Mouse (Mus musculus): ENCODE data around the gene Sh2d1b2. TPM values are rescaled to one million over a fixed set of nuclear protein-coding genes. Genes with fewer than 3 reads are reported as not detected.

Sh2d1b2 gene
- not detected in 2 replicates for polyA plus RNA-seq (2012; rRNA removed)

DNA sequence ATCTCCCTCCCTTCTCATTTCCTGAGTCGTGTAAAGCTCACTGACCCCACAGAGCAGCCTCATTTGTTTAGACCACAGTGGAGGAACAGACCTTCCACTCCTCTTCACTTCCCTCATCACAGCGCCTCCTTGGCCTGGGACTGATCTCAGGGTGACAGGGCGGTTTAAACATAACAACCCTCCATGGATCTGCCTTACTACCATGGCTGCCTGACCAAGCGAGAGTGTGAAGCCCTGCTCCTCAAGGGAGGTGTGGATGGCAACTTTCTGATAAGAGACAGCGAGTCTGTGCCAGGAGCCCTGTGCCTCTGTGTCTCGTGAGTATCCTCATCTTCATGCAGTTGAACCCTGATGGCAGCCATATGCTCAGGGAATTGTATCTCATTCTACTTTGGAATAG lies at the start of gene Sh2d1b2:
Gene Sh2d1b2 (plus strand): TSS at position 62 of the 400 bp plus-strand sequence.

DNA sequence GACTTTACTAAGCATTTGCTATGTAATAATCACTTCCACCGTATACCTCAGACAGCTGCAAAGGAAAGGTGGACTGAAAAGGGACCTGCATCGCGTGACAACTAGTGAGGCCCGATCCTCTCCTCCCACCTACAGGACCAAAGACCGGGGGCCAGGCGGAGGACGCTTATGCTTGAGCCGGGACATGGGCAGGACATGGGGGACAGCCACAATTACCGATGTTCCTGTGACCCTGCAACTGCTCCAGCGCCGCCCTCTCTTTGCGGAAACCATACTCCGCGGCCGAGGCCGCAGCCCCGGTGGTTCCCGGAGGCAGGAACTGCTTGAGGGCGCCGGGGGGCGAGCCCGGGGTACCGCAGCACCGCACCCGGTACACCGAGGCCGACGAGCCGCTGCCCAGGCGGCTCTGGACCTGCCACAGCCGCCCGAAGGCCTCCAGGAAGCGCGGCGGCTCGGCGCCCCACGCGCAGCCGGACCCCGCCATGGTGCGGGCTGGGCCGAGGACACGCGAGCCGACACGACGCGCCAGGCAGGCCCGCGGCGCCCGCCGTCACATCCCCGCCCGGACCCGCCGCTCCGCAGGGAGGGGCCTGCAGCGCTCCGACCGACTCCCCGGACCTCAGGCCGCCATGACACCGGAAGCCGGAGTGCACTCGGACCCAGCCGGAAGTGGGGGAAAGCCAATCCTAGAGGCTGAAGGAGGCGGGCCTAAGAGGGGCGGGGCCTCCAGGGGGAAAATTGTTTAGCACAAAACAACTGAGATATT lies 17.6 kb upstream of the Sh2d1b2 start, which contains the start of gene Uhmk1:
Gene Uhmk1 (minus strand): TSS at position 641 of the 766 bp plus-strand sequence.

DNA sequence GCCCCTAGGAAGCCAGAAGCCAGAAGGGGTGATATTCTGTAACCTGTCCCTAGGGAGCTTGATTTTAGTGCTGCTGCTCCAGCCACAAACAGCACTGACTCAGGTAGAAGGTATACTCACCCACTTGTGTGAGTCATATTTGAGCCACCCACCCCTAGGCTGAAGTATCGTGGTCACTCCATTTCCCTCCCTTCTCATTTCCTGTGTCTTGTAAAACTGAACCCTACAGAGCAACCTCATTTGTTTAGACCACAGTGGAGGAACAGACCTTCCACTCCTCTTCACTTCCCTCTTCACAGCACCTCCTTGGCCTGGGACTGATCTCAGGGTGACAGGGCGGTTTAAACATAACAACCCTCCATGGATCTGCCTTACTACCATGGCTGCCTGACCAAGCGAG lies 44.5 kb downstream of the Sh2d1b2 start, which contains the start of gene Sh2d1b1:
Gene Sh2d1b1 (plus strand): TSS at position 305 of the 400 bp plus-strand sequence.

Other genes starting within 250 kb of the Sh2d1b2 start
- gene Ddr2, start 122.0 kb upstream of the Sh2d1b2 start, polyA plus RNA-seq (2012; rRNA removed): 18.5 and 25.9 TPM in 2 replicates
- gene Uap1, start 57.8 kb upstream of the Sh2d1b2 start, polyA plus RNA-seq (2012; rRNA removed): 9.9 and 11.0 TPM in 2 replicates
- 7.1 and 9.1 TPM in 2 replicates for gene Uhmk1, start 17.4 kb upstream of the Sh2d1b2 start, polyA plus RNA-seq (2012; rRNA removed)
- gene Sh2d1b1, start 44.6 kb downstream of the Sh2d1b2 start, polyA plus RNA-seq (2012; rRNA removed): 0.16 and 0.20 TPM in 2 replicates
- gene Gm7694, start 73.6 kb downstream of the Sh2d1b2 start, polyA plus RNA-seq (2012; rRNA removed): 8.7 and 9.2 TPM in 2 replicates
- gene Spata46, start 76.1 kb downstream of the Sh2d1b2 start, polyA plus RNA-seq (2012; rRNA removed): not detected in 2 replicates

All from ovary, adult 2 months (tissue).